Mouse (Mus musculus): ENCODE data around the gene Abr. TPM values are rescaled to one million over a fixed set of nuclear protein-coding genes. Genes with fewer than 3 reads are reported as not detected.

Gene Abr
- total RNA-seq, 2 experiments from 2014 or later = 7.2 to 10.9 TPM

DNA sequence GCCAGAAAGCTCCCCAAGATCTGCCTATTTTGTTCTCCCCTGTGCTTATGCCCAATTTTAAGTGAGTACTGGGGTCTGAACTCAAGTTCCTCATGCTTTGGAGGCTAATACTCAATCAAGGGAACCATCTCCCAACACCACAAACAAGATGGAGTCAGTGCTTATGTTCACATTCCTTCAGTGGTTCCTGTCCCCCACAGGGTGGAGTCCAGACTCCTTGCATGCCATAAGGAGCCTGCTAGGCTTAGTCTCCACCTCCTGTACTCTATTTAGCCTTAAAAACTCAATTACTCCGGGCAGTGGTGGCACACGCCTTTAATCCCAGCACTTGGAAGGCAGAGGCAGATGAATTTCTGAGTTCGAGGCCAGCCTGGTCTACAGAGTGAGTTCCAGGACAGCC, 2.8 kb upstream of the Abr start:
- ATAC-seq (replicated peaks; ENCODE audit: low FRiP score, low TSS enrichment, poor library complexity, severe bottlenecking) = no peak

GRCm38 (mm10) chr11:76624071-76624470, 2.0 kb upstream of the Abr start:
- no peak for ATAC-seq (replicated peaks; ENCODE audit: low FRiP score, low TSS enrichment, poor library complexity, severe bottlenecking)

DNA sequence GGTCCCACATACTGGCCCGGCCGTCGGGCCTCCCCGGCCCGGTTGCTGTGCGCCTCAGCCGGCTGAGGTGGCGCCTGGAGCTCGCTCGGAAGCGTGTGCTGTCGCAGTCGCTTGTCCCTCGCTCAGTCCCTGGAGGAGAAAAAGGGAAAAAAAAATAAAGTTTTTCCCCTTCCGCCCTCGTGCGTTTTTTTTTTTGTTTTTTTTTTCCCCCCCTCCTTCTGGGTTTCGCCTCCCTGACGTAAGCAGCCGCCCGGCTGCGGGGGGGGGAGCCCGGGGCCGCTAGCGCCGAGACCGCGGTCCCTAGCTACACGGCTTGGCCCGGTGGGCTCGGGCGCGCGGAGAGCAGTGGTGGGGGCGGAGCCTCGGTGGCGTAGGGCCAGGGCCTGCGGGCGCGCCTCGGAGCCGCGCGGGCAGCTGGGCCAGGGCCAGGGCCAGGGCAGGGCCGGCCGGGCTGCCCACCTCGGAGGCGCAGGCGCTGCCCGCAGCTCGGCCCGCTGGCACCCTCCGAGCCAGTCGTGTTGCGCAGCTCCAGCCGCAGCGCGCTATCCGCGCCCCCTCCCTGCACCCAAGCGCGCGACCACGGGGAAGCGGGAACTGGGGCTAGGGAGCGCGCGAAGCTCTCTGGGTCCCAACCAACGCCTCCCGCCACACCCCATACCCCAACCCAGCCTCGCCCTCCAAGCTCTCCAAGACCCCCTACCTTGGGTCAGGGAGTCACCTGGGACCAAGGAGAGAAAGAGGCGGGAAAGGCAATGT, 1.3 kb upstream of the Abr start:
- no peak for ATAC-seq (replicated peaks; ENCODE audit: low FRiP score, low TSS enrichment, poor library complexity, severe bottlenecking)

- no peak for ATAC-seq (replicated peaks; ENCODE audit: low FRiP score, low TSS enrichment, poor library complexity, severe bottlenecking)
Observed at GRCm38 (mm10) chr11:76622566-76623205, 572 bp upstream of the Abr start.

DNA sequence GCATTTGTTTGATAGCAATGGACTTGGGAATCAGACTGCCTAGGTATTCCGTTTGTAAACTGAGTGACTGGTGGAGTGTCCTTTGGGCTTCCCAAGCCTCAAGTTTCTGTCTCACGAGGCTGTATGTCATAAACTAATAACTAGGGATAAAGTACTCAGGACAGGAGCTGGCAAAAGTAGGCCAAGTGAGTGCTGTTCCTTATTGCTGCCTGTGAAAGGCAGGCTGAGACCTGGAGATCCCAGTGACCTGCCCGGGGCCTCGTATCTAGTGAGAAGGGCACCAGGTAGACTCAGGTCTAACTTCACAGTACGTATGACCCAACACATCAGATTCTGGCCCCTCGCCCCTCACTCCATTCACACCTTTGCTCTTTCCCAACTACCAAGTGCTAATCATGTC, 4.0 kb downstream of the Abr start:
- ATAC-seq (replicated peaks; ENCODE audit: low FRiP score, low TSS enrichment, poor library complexity, severe bottlenecking) = no peak

DNA sequence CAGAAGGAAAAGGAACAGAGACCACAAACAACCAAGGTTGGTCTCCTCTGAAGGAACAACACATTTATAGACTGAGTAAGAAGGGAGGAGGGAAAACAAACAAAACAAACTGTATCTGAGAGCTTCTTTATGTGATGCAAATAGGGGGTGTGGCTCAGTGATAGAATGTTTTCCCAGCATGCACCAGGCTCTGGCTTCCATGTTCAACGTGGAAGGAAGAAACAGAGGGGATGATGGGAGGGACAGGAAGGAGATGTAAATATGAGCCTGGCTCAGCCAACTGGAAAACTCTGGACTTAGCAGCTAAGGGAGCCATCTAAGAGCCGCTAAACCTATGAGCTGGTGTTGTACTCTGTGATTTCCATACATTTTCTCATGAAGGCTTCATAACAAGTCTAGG, 7.9 kb downstream of the Abr start:
- ATAC-seq (replicated peaks; ENCODE audit: low FRiP score, low TSS enrichment, poor library complexity, severe bottlenecking) = no peak

DNA sequence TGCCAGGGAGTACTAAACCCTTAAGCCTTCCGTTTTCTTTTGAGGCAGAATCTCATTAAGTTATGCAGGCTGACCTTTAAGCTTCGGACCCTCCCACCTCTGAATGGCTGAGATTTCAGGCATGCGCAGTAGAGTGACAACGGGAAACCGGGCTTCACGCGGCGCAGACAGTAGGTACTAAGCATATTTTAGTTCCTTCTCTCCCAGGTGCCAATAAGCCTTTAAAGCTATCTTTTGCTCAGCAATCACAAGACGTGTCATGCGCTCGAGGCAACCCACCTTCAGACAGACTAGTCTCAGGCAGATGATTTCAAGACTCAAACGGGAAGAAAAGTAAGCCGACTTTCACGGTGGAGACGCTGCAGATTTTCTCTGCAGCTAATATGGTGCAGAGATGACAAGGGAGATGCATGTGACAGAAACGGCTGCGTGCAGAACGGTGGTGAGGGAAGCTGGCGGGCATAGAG, 9.4 kb downstream of the Abr start:
- ATAC-seq (replicated peaks; ENCODE audit: low FRiP score, low TSS enrichment, poor library complexity, severe bottlenecking) = no peak

DNA sequence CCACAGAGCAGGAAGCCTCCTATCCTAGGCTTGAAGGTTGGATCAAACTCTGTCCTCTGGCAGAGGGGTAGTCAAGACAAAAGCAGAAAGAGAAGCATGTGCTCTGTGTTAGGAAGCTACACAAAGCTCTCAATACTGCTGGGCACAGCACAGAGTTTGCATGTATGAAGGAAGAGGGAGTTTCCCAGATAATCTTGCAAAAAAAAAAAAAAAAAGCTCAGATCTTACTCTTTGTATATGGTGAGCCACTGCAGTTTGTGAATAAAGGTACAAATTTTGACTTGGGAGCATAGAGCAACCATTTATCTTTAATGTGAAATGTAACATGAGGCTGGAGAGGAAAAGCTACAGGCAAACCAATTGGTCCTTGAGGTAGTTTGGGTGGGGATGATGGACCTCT, 11.2 kb downstream of the Abr start:
- no peak for ATAC-seq (replicated peaks; ENCODE audit: low FRiP score, low TSS enrichment, poor library complexity, severe bottlenecking)

DNA sequence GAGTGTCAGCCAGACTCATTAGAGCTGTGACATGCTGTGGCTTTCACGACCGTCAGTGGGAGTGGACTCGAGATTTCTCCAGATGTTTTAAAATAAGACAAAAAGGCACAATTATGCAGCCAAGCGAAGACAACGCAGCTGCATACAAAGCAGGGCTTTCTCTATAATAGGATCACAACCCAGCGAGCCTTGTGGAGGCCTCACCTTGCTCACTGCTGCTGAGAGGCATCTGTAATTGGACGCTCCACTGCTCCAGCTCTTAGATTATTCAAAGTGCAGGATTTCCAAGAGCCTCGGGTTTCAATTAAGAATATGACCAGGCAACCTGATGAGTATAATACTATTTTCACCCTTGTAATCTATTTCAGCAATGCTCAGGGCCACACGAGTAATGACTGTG, 15.6 kb downstream of the Abr start:
- no peak for ATAC-seq (replicated peaks; ENCODE audit: low FRiP score, low TSS enrichment, poor library complexity, severe bottlenecking)

- no peak for ATAC-seq (replicated peaks; ENCODE audit: low FRiP score, low TSS enrichment, poor library complexity, severe bottlenecking)
Observed at GRCm38 (mm10) chr11:76599219-76599618, 22.9 kb downstream of the Abr start.

DNA sequence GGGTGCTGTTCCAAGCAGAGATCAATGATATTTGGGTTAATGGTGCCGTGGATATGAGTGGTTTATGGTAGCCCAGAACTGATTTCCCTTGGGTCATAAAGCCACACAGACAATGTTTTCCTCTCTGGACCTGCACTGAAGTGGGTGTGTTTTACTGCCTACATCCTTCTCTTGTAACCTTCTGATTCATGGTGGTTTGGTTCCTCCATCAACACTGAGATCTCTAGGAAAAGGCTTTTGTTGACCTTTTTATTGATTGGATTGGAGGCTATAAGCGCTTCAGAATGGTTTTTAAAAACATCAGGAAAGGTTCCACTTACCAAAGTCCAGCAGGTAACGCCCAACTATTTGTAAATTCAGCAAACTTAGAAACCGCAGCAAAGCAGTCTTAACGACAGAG, 23.4 kb downstream of the Abr start:
- ATAC-seq (replicated peaks; ENCODE audit: low FRiP score, low TSS enrichment, poor library complexity, severe bottlenecking) = no peak

GRCm38 (mm10) chr11:76593620-76594326, 28.3 kb downstream of the Abr start:
- ATAC-seq (replicated peaks; ENCODE audit: low FRiP score, low TSS enrichment, poor library complexity, severe bottlenecking) = peak; percentile 95

GRCm38 (mm10) chr11:76589746-76590145, 32.4 kb downstream of the Abr start:
- no peak for ATAC-seq (replicated peaks; ENCODE audit: low FRiP score, low TSS enrichment, poor library complexity, severe bottlenecking)

- ATAC-seq (replicated peaks; ENCODE audit: low FRiP score, low TSS enrichment, poor library complexity, severe bottlenecking) = no peak
Observed at GRCm38 (mm10) chr11:76588632-76589485, 33.3 kb downstream of the Abr start.

DNA sequence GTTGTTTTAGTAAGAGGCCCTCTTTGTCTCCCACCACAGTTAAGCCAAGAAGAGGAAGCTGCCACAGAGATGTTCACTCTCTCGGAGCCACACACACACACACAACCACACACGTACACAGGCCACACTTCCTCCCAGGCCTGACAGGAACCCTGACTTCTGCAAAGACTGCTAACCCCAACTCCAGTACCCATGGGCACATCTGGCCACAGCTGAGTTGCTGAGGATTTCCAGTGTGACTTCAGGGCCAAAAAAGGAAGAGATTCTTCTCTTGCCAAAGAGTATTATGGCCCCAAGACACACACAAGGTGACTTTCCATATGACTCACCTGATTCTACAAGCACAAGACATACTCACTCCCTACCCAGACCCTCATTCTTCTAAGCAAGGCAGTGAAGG, 34.1 kb downstream of the Abr start:
- no peak for ATAC-seq (replicated peaks; ENCODE audit: low FRiP score, low TSS enrichment, poor library complexity, severe bottlenecking)

- ATAC-seq (replicated peaks; ENCODE audit: low FRiP score, low TSS enrichment, poor library complexity, severe bottlenecking) = no peak
Observed at GRCm38 (mm10) chr11:76587333-76587732, 34.8 kb downstream of the Abr start.

DNA sequence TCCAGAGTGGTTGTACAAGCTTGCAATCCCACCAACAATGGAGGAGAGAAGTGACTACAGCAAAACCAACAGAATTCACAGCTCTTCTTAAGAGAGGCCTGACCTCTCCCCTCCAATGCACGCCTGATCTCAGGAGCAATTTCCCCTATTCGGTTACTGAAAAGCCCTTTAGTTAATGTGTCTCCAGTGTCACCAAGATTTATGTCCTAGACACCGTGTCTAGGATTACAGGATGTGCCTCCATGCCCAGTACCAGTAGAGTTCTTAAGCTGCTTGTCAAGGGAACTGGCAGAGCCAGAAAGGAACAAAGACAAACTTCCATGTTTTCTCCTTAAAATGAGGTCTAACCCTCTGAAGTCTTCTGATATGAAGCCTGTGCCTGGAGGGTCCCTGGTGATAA, 36.0 kb downstream of the Abr start:
- ATAC-seq (replicated peaks; ENCODE audit: low FRiP score, low TSS enrichment, poor library complexity, severe bottlenecking) = no peak

DNA sequence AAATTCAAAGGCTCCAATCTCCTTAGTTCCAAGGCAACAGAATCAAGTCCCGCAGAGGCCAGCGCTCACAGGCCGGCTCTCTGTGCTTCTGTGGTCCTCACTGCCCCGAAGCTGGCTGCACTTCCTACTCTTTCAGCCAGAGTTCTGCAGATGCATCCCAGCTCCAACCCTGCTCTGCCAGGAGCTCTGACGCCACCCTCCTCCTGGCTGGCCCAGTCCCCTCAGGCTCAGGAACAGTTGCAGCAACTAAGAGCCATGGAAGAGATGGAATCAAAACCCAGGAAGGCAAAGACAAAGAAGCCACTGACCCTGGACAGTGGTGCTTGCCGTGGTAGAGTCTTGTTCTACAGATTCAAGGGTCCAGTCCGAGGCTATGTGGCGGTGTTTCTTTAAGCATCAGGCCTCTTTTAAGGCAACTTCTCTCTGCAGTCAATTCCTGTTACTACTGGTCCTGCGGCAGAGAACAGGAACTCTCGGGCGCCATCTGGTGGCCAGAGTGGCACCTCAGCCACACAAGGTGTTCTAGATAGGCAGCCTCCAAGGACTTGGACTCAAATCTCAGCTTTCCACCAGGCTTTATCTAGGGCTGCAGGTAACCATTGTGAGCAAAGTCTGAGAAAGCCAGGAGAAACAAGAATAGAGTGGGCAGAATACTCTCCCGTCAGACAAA, 44.4 kb downstream of the Abr start:
- ATAC-seq (replicated peaks; ENCODE audit: low FRiP score, low TSS enrichment, poor library complexity, severe bottlenecking) = peak; percentile 91

DNA sequence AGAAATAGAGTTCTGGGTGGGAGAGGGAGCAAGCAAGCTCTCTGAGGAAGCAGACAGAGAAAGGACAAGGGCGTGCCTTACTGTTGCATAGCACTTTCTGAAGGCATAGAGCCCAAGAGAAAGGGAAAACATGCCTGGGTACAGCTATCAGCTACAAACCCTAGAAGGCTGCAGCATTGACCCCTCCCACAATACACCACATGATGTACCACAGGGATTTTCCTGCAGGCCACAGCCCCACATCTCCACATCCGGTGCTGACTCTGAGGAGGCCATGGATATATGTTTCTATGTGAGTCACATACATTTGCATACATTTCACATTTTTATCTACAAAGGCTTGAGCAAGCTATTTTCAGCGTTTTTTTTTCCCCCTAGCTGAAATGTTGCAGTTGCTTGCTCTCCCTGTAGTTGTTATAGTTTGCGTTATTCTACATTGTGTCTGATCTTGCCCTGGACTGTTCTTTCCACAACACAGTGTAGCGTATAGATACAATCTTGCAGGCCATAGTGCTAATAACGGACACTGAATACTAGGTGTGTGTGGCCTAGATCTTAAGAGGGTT, 49.2 kb downstream of the Abr start:
- ATAC-seq (replicated peaks; ENCODE audit: low FRiP score, low TSS enrichment, poor library complexity, severe bottlenecking) = no peak

Data from megakaryocyte-erythroid progenitor cell, adult 5-6 weeks (primary cell).